Mouse (Mus musculus): ENCODE results near the gene Rtf1. TPM values are rescaled to one million over a fixed set of nuclear protein-coding genes. Genes with fewer than 3 reads are reported as not detected.

The Rtf1 gene
- polyA plus RNA-seq, 1 experiment, result 11.8 TPM

- H3K36me3 ChIP-seq (ENCODE audit: control insufficient read depth, insufficient read depth, low read length), result no peaks in the 10 kb centered on the region
- H3K27ac ChIP-seq (ENCODE audit: control insufficient read depth, insufficient read depth, low read depth, low read length), result no peak overlapping the region
- H3K4me3 ChIP-seq (ENCODE audit: control insufficient read depth, low read depth, low read length), result no peak overlapping the region
- H3K4me1 ChIP-seq (ENCODE audit: control insufficient read depth, insufficient read depth, low read length), result no peaks in the 10 kb centered on the region
- TF ChIP-seq POLR2A (IDR thresholded peaks at IDR 0.05; ENCODE audit: control insufficient read depth, low read depth, low read length) (no peak), CTCF (IDR thresholded peaks at IDR 0.05; ENCODE audit: control insufficient read depth, insufficient read depth, insufficient replicate concordance, low read depth, low read length) (peak; percentile 20; the same call in 1 of the 2 replicates)
- no peaks in the 10 kb centered on the region for H3K27me3 ChIP-seq (ENCODE audit: control insufficient read depth, insufficient read depth, low read length)
Observed at GRCm38 (mm10) chr2:119669010-119669409, 5.9 kb upstream of the Rtf1 start.

GRCm38 (mm10) chr2:119675215-119675784 is 432 bp downstream of the Rtf1 start:
- Histone ChIP-seq H3K4me3 (ENCODE audit: control insufficient read depth, low read depth, low read length) (peak overlapping the region; percentile 90), H3K36me3 (ENCODE audit: control insufficient read depth, insufficient read depth, low read length) (no peaks in the 10 kb centered on the region), H3K27me3 (ENCODE audit: control insufficient read depth, insufficient read depth, low read length) (no peaks in the 10 kb centered on the region), H3K27ac (ENCODE audit: control insufficient read depth, insufficient read depth, low read depth, low read length) (peak overlapping the region; percentile 83), H3K4me1 (ENCODE audit: control insufficient read depth, insufficient read depth, low read length) (no peaks in the 10 kb centered on the region; the same call in 1 of the 2 replicates)
- TF ChIP-seq CTCF (IDR thresholded peaks at IDR 0.05; ENCODE audit: control insufficient read depth, insufficient read depth, insufficient replicate concordance, low read depth, low read length) (no peak), POLR2A (IDR thresholded peaks at IDR 0.05; ENCODE audit: control insufficient read depth, low read depth, low read length) (no peak; the same call in 1 of the 2 replicates)

- Histone ChIP-seq H3K4me1 (ENCODE audit: control insufficient read depth, insufficient read depth, low read length) (no peaks in the 10 kb centered on the region; the same call in 1 of the 2 replicates), H3K27me3 (ENCODE audit: control insufficient read depth, insufficient read depth, low read length) (no peaks in the 10 kb centered on the region), H3K36me3 (ENCODE audit: control insufficient read depth, insufficient read depth, low read length) (no peaks in the 10 kb centered on the region), H3K4me3 (ENCODE audit: control insufficient read depth, low read depth, low read length) (peak overlapping the region; percentile 90), H3K27ac (ENCODE audit: control insufficient read depth, insufficient read depth, low read depth, low read length) (no peak overlapping the region; the same call in 1 of the 2 replicates)
- no peak for TF ChIP-seq POLR2A (IDR thresholded peaks at IDR 0.05; ENCODE audit: control insufficient read depth, low read depth, low read length)
- TF ChIP-seq CTCF (IDR thresholded peaks at IDR 0.05; ENCODE audit: control insufficient read depth, insufficient read depth, insufficient replicate concordance, low read depth, low read length), result no peak
Observed at GRCm38 (mm10) chr2:119675831-119676230, 963 bp downstream of the Rtf1 start.

GRCm38 (mm10) chr2:119683706-119684105 is 8.8 kb downstream of the Rtf1 start:
- TF ChIP-seq CTCF (IDR thresholded peaks at IDR 0.05; ENCODE audit: control insufficient read depth, insufficient read depth, insufficient replicate concordance, low read depth, low read length) (no peak), POLR2A (IDR thresholded peaks at IDR 0.05; ENCODE audit: control insufficient read depth, low read depth, low read length) (no peak)
- Histone ChIP-seq H3K36me3 (ENCODE audit: control insufficient read depth, insufficient read depth, low read length) (no peaks in the 10 kb centered on the region), H3K27me3 (ENCODE audit: control insufficient read depth, insufficient read depth, low read length) (no peaks in the 10 kb centered on the region), H3K27ac (ENCODE audit: control insufficient read depth, insufficient read depth, low read depth, low read length) (no peak overlapping the region), H3K4me1 (ENCODE audit: control insufficient read depth, insufficient read depth, low read length) (no peaks in the 10 kb centered on the region), H3K4me3 (ENCODE audit: control insufficient read depth, low read depth, low read length) (no peak overlapping the region)

- Histone ChIP-seq H3K4me1 (ENCODE audit: control insufficient read depth, insufficient read depth, low read length) (no peaks in the 10 kb centered on the region), H3K27me3 (ENCODE audit: control insufficient read depth, insufficient read depth, low read length) (no peaks in the 10 kb centered on the region), H3K36me3 (ENCODE audit: control insufficient read depth, insufficient read depth, low read length) (no peaks in the 10 kb centered on the region), H3K27ac (ENCODE audit: control insufficient read depth, insufficient read depth, low read depth, low read length) (no peak overlapping the region), H3K4me3 (ENCODE audit: control insufficient read depth, low read depth, low read length) (no peak overlapping the region)
- TF ChIP-seq POLR2A (IDR thresholded peaks at IDR 0.05; ENCODE audit: control insufficient read depth, low read depth, low read length) (no peak), CTCF (IDR thresholded peaks at IDR 0.05; ENCODE audit: control insufficient read depth, insufficient read depth, insufficient replicate concordance, low read depth, low read length) (no peak)
Observed at GRCm38 (mm10) chr2:119692003-119692701, 17.3 kb downstream of the Rtf1 start.

- Histone ChIP-seq H3K27me3 (ENCODE audit: control insufficient read depth, insufficient read depth, low read length) (no peaks in the 10 kb centered on the region), H3K4me1 (ENCODE audit: control insufficient read depth, insufficient read depth, low read length) (no peaks in the 10 kb centered on the region), H3K27ac (ENCODE audit: control insufficient read depth, insufficient read depth, low read depth, low read length) (no peak overlapping the region), H3K36me3 (ENCODE audit: control insufficient read depth, insufficient read depth, low read length) (no peaks in the 10 kb centered on the region; the same call in 1 of the 2 replicates), H3K4me3 (ENCODE audit: control insufficient read depth, low read depth, low read length) (no peak overlapping the region)
- TF ChIP-seq CTCF (IDR thresholded peaks at IDR 0.05; ENCODE audit: control insufficient read depth, insufficient read depth, insufficient replicate concordance, low read depth, low read length) (no peak), POLR2A (IDR thresholded peaks at IDR 0.05; ENCODE audit: control insufficient read depth, low read depth, low read length) (no peak)
Observed at GRCm38 (mm10) chr2:119694826-119695225, 20.0 kb downstream of the Rtf1 start.

GRCm38 (mm10) chr2:119696111-119696510 is 21.2 kb downstream of the Rtf1 start:
- H3K27me3 ChIP-seq (ENCODE audit: control insufficient read depth, insufficient read depth, low read length), result no peaks in the 10 kb centered on the region
- no peak overlapping the region for H3K27ac ChIP-seq (ENCODE audit: control insufficient read depth, insufficient read depth, low read depth, low read length)
- no peaks in the 10 kb centered on the region for H3K4me1 ChIP-seq (ENCODE audit: control insufficient read depth, insufficient read depth, low read length)
- H3K36me3 ChIP-seq (ENCODE audit: control insufficient read depth, insufficient read depth, low read length), result no peaks in the 10 kb centered on the region; the same call in 1 of the 2 replicates
- TF ChIP-seq POLR2A (IDR thresholded peaks at IDR 0.05; ENCODE audit: control insufficient read depth, low read depth, low read length), result no peak
- TF ChIP-seq CTCF (IDR thresholded peaks at IDR 0.05; ENCODE audit: control insufficient read depth, insufficient read depth, insufficient replicate concordance, low read depth, low read length), result no peak
- no peak overlapping the region for H3K4me3 ChIP-seq (ENCODE audit: control insufficient read depth, low read depth, low read length)

All from testis, adult 2 months (tissue).